In the genomic region with DNA sequence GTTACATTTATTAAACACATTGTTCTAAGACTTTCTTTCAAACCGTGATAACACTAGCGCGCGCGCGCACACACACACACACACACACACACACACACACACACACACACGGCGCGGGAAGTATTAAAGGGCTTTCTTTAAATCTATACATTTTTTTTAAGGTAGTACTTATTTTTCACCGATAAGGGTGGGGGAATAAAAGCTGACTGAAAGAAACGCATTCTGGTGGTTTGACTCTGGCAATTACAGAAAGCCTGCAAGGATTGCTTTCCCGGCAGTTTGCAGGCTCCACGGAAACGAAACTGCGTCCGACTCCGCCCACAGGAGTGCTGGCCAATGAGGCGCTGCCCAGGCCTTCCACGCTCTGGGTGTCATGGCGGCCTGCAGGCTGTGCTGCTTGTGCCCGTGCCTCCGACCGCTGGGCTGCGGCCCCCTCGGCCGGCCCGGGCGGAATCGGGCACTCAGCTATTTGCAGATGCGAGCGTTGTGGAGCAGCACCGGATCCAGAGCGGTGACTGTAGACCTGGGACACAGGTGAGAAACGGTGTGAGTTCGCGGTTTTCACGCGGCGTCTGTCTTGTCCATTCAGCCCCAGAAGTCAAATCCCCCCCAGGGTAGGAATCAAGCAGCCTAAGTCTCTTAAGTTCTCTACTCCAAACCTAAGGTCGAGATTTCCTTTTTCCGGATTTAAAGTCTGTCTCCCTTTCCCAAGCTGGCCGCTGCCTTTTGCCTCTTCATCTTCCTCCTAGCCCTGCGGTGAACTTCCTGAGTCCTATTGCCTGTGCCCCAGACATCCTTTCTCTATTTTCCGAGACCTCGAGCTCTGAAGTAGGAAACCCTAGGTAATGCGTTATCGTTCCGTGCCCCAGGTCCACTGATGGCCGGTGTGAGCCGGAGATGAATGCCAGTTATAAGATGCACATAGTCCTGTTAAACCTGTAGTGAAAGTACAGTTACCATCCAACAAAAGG, we compare ENCODE assay signal across 8 mouse cellular contexts. TPM values are rescaled to one million over a fixed set of nuclear protein-coding genes. Genes with fewer than 3 reads are reported as not detected.
A peak's percentile ranks its signal among the peaks of the same experiment; 100 is the strongest.
DNase-seq lines count a peak whose midpoint lies in the region; ATAC-seq lines count a peak whose summit lies in the region.

A gene (plus strand): TSS at position 360 of the 971 bp plus-strand sequence.

- peak within 1 kb of the TSS; percentile 98 for H3K4me3 ChIP-seq in hindbrain, embryonic 15.5 days

- no peaks in the 10 kb centered on the region for H3K9me3 ChIP-seq in hindbrain, embryonic 15.5 days

- peak; percentile 88 for DNase-seq in T-cell, adult 2 months (ENCODE audit: low spot score)
- DNase-seq in cerebellum, postnatal 36 days: peak; percentile 88 to 90
- peak; percentile 88 to 93 for DNase-seq in frontal cortex, postnatal 36 days (ENCODE audit: low spot score in 2 of 2)
- DNase-seq in left cerebral cortex, adult 11 months (ENCODE audit: low spot score): peak; percentile 85
- DNase-seq in lung, postnatal 4 days: peak; percentile 93
- peak; percentile 84 for DNase-seq in retina, postnatal 7 days (ENCODE audit: low read depth, low spot score)
- peak; percentile 72 for DNase-seq in urinary bladder, adult 2 months (ENCODE audit: low spot score)

- ATAC-seq in hindbrain, embryonic 15.5 days (ENCODE audit: low FRiP score, low read depth): peak; percentile 100

- H3K9ac ChIP-seq in hindbrain, embryonic 15.5 days: peak within 1 kb of the TSS; percentile 87

- H3K36me3 ChIP-seq in hindbrain, embryonic 15.5 days: peaks cover 17% of the 10 kb centered on the region

- WGBS in hindbrain, embryonic 15.5 days: 5% methylated on average over 50 of the region's 50 CpGs

- H3K27ac ChIP-seq in hindbrain, embryonic 15.5 days (replicated peaks): peak within 1 kb of the TSS; percentile 82

- peak within 1 kb of the TSS; percentile 78 for H3K4me2 ChIP-seq in hindbrain, embryonic 15.5 days

- no peaks in the 10 kb centered on the region for H3K27me3 ChIP-seq in hindbrain, embryonic 15.5 days

- peaks cover 10% of the 10 kb centered on the region for H3K4me1 ChIP-seq in hindbrain, embryonic 15.5 days (replicated peaks)

RNA-seq across cellular contexts. Expression of the gene that starts here (rescaled TPM):
- 25.1 and 26.9 TPM in 2 replicates for polyA plus RNA-seq in hindbrain, embryonic 15.5 days (2015; fragmentation: Nextera tagmentation; extraction: Ambion mirVana)
- polyA plus RNA-seq in urinary bladder, adult 2 months (2012; rRNA removed): 16.8 and 23.0 TPM in 2 replicates

Comparison
In these comparisons a context has a peak if more than half of its experiments do, and no peak if none do; other contexts are left out.
1. Peak in every context shown above with its lines: DNase-seq, ATAC-seq, H3K4me3 ChIP-seq and H3K27ac ChIP-seq.